Mouse (Mus musculus) testis, postnatal 10 days (tissue): Measurements from ENCODE around the gene Tgds.
A peak's percentile ranks its signal among the peaks of the same experiment; 100 is the strongest.
"Not testable (repeated sequence)": the region's sequence is repeated elsewhere in the genome, so short reads cannot be mapped to it uniquely, and the experiment has no call there.

ENCODE experiments used
- DNase-seq: peaks from one replicate; pipeline ENCODE4 v3.0.0; 2021; ENCODE audit warnings: low spot score

The Tgds gene

DNA sequence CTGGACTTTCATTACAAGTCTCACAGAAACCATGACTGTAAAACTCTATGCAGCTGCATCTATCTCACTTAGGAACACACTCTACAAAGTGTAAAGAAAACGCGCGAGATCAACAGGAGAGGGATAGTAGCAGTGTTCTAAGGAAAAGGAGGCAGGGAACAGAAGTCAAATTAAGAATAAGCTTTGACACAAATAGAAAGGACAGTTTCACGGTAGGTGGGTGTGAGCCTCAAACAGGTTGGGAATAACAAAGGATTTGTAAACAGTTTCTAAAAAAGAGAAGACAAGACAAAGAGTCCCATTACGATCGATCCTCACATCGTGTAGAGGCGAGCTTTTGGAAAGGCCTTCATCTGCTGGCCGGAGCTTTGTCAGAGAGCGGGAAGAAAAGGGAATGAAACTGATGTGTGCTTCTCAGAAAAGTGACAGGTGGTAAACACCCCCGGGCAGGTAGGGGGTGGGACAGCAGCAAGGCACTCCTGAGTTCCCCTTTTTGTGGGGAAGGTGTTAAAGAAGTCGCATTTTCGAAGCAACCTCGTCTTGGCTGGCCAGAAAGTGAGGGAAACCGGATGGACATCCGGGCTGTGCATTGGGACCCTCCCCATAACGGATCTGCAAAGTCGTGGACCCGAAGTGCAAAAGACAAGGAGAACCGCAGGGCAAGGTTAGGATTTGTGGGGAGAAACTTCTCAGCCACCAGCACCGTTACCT, 469 bp downstream of the Tgds start:
- DNase-seq = no peak

GRCm38 (mm10) chr14:118131472-118131871, 1.1 kb downstream of the Tgds start:
- DNase-seq = no peak

- DNase-seq = no peak
Observed at GRCm38 (mm10) chr14:118126301-118126700, 6.3 kb downstream of the Tgds start.

DNA sequence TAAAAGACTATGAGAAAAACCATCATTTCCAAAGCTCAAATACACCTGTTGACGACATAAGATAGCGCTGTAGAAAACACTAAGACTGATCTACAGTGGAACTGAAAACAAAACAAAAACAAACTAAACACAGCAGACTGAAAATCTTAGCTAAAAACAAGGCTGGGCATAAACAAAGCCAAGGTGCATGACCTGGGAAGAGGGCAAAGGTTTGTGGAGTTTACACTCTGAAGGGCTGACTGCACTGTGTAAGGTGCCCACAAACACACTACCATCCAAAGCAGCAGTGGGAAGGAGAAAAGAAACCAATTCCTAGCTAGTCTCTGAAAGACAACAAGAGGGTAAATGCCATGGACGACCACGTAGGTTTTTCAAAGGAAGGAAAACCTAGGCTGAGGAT, 7.8 kb downstream of the Tgds start:
- no peak for DNase-seq

DNA sequence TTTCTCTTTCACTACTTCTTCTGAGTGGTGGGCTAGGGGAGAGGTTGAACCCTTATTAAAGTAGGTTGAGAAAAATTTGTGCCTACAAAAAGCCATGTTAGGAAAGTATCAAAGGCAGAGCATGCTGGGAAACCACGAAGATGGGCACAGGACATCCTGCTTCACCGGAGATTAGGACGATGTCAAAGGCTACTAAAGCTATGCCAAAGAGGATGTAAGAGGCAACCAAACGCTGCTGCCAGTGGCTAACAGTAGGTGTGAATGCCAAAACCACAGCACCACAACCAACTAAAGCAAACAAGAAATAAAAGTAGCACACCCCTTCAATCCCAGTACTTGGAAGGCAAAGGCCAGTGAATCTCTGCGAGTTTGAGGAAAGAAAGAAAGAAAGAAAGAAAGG, 8.4 kb downstream of the Tgds start:
- DNase-seq = no peak

DNA sequence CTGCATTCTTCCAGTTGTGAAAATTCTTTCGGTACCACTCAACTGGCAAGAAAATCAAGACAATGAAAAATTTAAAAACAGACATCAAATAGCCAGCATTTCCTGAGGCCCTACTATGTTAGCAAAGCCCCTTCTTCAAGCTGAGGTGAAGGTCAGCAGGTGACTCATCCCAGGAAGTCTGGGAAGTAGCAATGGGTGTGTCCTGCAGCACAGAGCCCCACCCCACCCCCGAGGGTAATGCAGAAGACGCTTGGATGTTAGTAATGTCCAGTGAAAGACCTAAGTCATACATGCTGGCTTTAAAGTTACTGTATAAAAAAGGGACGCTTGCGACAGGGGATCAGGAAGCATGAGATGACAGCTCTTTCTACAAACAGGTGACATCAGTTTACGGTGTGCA, 19.4 kb downstream of the Tgds start:
- no peak for DNase-seq

DNA sequence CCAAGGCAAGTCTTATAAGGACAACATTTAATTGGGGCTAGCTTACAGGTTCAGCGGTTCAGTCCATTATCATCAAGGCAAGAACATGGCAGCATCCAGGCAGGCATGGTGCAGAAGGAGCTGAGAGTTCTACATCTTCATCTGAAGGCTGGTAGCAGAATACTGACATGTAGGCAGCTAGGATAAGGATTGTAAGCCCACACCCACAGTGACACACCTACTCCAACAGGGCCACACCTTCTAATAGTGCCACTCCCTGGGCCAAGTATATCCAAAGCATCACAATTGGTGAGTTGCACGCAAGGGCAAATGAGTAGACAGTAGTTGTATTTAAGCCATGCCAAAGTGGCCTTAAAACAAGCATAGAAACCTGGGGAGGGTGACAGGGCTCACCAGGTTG, 25.1 kb downstream of the Tgds start:
- DNase-seq = not testable (repeated sequence)

DNA sequence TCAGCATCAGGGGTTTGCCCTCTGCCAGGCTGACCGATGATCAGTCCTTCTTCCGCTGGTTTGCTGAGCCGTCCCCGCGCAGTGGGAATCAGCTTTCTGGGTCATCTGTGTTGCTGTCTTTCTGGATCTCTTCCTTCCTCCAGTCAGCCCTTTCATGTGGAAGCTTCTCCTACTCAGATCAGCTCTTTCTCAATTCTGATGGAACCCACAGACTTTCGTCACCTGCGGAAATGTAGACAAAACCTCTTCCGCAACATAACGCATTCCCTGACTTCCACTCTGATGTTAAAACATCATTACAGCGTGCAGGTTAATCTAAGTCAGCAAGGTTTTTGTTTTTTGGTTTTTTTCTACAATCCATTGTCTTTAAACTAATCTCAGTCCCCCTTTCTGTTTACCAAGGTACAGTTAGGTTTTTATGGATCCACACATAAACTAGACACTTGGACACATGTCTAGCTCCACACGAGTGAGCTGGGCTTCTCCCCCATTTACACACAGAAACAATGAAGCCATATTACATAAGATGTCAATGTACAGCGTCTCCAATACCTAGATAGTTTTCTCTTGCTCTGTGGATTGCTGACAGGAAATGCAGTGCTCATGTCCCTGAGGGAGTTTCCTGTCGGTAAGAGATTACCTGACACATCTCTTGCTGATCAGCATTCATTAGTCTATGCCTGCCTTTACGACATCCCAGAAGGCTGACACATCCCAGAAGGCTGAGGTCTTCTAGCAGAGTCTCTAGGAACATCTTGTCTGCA, 31.1 kb downstream of the Tgds start:
- no peak for DNase-seq

DNA sequence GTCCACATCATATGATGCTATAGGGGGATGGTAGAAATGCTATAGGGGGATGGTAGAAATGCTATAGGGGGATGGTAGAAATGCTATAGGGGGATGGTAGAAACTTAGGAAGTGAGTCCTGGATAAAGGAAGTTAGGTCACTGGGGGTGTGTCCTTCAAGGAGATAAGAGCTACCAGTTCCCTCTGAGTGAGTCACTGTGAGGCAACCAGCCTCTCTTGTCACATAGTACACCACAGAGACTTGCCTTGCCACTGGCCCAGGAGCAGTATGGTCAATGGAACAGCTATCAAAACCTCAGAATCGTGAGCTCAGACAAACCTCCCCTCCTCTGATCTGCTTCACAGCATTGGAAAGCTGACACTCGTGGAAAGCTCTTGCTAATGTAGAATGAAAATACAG, 34.3 kb downstream of the Tgds start:
- no peak for DNase-seq

GRCm38 (mm10) chr14:118089806-118090392, 42.7 kb downstream of the Tgds start:
- DNase-seq = no peak

DNA sequence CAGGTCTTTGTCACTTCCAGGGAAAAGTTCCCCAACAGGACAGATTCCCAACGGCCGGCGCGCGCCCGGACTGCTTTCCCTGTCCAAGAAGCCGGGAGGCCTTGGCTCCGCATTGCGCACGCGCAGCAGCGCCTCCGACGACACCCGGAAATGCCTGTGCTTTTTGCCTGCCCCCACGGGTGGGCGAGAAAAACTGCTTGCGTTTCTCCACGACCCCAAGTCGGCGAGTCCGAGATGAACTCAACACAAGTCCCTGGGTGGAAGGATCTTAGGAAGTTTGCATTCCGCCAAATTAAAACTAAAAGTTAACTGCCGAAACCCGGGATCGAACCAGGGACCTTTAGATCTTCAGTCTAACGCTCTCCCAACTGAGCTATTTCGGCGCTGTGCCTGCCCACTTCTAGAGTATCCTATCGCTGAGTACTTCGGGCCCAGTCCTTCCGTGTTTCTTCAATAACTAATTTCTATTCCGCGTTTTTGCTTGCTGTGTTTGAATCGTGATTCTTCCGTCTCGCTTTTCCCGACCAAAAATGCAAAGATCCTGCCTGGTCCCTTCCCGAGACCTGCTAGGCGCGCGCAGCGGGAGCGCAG, 43.2 kb downstream of the Tgds start:
- peak; percentile 96 for DNase-seq

- DNase-seq = no peak
Observed at GRCm38 (mm10) chr14:118088437-118089207, 43.9 kb downstream of the Tgds start.

DNA sequence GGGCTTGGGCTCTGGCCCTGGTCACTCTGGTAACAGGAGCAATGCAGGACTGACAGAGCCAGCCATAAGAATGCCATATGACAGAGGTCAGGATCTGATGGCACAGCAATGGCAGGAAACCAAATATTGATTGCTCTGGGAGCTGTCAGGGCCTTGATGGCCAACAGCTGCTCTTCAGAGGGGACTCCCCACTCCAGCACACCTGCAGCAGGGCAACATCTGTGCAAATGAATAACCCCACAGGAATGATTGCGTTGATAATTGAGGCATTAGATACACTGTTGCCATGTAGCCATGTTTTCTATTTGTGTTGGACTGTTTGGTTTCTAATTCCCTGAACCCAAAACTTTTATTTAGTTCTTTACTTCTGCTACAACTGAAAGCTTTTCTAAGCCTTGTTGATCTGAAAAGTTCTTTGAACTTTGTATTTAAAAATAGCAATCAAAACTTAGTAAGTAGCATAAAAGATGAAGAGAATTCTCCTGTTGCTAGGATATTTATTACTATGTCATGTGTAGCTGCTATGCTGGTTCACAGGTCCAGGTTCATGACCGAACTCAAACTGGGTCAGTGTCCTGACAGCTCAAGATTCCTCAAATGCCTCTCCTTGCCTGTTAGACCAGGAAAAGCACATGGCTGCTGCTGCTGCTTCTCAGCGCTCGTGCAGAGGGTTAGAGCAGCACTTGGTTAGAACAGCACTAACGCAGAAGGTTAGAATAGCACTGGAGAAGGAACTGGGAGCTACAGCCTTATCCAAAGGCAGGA, 46.1 kb downstream of the Tgds start:
- no peak for DNase-seq

DNA sequence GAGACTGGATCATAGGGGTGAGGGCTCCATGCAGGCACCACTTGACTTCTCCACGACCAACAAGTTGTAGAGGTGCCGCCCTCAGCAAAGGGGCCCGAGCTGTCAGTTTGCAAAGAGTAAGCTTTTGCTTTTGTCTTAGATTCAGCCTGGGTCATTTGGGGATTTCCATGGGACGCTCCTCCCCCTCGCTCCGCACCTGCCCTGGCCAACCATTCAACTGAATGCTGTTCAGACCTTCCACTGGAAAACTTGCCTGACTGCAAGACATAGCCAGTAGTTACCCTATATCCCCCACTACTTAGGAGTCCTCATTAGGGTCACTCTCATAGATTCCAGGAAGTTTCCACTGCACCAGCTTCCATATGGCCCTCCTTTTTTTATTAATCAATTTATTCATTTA, 48.7 kb downstream of the Tgds start:
- no peak for DNase-seq

DNA sequence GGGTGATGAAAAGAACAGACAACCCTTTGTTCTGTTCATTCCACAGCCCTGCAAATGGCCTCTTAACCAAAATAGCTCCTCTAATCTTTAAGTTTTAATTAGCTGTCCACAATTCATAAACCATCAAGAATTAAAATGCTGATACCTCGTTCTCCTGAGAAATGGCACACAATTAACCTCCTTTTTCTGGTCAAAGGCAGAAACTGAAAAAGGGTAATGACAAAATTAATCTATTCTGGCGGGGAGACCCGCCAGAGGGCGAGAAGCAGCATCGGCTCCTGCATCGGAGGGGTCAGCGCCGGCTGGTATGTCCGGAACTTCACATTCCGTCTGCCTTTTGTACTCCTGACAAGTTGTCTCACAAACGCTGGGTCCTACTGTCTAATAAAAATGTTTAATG, 51.9 kb downstream of the Tgds start:
- DNase-seq = no peak

GRCm38 (mm10) chr14:118070100-118070499, 62.5 kb downstream of the Tgds start:
- no peak for DNase-seq

- DNase-seq = no peak
Observed at GRCm38 (mm10) chr14:118069439-118070079, 63.0 kb downstream of the Tgds start.
